Comparison of ENCODE assay signal across 18 mouse cellular contexts in the genomic region with DNA sequence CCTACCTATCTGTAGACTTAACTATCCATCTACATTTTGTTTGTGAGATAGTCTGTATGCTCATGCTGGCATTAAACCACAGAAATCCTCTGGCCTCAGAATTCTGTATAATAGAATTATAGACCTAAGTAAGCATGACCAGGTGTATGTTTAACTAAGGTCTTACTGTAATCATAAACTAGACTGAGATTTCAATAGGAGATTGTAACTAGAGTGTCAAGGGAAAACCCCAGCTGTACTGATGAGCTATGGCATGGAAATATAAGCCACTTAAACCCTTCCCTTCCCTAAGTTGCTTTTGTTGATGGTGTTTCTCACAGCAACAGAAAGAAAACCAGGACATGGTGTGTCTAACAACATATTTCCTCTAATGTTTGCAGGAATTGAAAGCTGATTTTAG.
"Had no signal": no experiment of that assay in that cellular context is flagged by ENCODE, and none has a peak within 500 bp of the region (broad histone marks: within the 10 kb centered on the region; RNA-seq: fewer than 3 reads in every experiment).

No protein-coding gene starts in this region.

- H3K27ac ChIP-seq: lung, embryonic 15.5 days; macrophage; midbrain, embryonic 13.5 days; midbrain, embryonic 15.5 days; neural tube, embryonic 12.5 days had no signal

- H3K9ac ChIP-seq: liver, postnatal 0 days; lung, embryonic 15.5 days; midbrain, embryonic 13.5 days; midbrain, embryonic 15.5 days; neural tube, embryonic 12.5 days had no signal

- DNase-seq: liver, postnatal 0 days; lung, adult 2 months; lung, postnatal 14 days; lung, postnatal 36 days; right cerebral cortex, postnatal 25 days; right cerebral cortex, postnatal 4 days; spleen, adult 18-20 months; thymus, adult 18-20 months; thymus, postnatal 14 days; thymus, postnatal 36 days had no signal

- H3K4me2 ChIP-seq: lung, embryonic 15.5 days; midbrain, embryonic 11.5 days; midbrain, embryonic 13.5 days; midbrain, embryonic 15.5 days; neural tube, embryonic 12.5 days had no signal

- H3K4me3 ChIP-seq: lung, embryonic 15.5 days; megakaryocyte, embryonic 14.5 days; midbrain, embryonic 13.5 days; midbrain, embryonic 15.5 days; neural tube, embryonic 12.5 days had no signal

- H3K27me3 ChIP-seq: lung, embryonic 15.5 days; megakaryocyte, embryonic 14.5 days; midbrain, embryonic 13.5 days; midbrain, embryonic 15.5 days; neural tube, embryonic 12.5 days had no signal

- H3K4me1 ChIP-seq: lung, embryonic 15.5 days; midbrain, embryonic 13.5 days; midbrain, embryonic 15.5 days; neural tube, embryonic 12.5 days had no signal

- H3K9me3 ChIP-seq: lung, embryonic 15.5 days; megakaryocyte, embryonic 14.5 days; midbrain, embryonic 13.5 days; midbrain, embryonic 15.5 days; neural tube, embryonic 12.5 days had no signal

- H3K36me3 ChIP-seq: lung, embryonic 15.5 days; midbrain, embryonic 13.5 days; midbrain, embryonic 15.5 days; neural tube, embryonic 12.5 days had no signal

- ATAC-seq: liver, postnatal 0 days; lung, postnatal 0 days; midbrain, embryonic 13.5 days; midbrain, embryonic 15.5 days had no signal
